Mouse (Mus musculus) neural tube, embryonic 11.5 days (tissue): ENCODE data around the gene Pdia2. TPM values are rescaled to one million over a fixed set of nuclear protein-coding genes. Genes with fewer than 3 reads are reported as not detected.

ENCODE experiments used
- polyA plus RNA-seq: library from polyadenylated mRNA; unstranded; fragments of >200 nt; fragmentation: Nextera tagmentation; extraction: Ambion mirVana; gene quantifications from 2 replicates; pipeline ENCODE4 v1.2.1, GENCODE M21; 2014

Gene Pdia2
- polyA plus RNA-seq, 1 experiment from 2014 or later = 0.27 TPM

Other genes starting within 250 kb of the Pdia2 start
- not detected in 2 replicates for gene A930017K11Rik, start 246.5 kb downstream of the Pdia2 start, polyA plus RNA-seq
- gene Capn15, start 213.3 kb downstream of the Pdia2 start, polyA plus RNA-seq = 21.0 and 23.3 TPM in 2 replicates
- 24.4 and 24.8 TPM in 2 replicates for gene Rab11fip3, start 129.5 kb downstream of the Pdia2 start, polyA plus RNA-seq
- gene Decr2, start 108.8 kb downstream of the Pdia2 start, polyA plus RNA-seq = 16.5 and 22.9 TPM in 2 replicates
- gene Nme4, start 103.5 kb downstream of the Pdia2 start, polyA plus RNA-seq = 66.9 and 68.2 TPM in 2 replicates
- gene Tmem8, start 85.8 kb downstream of the Pdia2 start, polyA plus RNA-seq = 1.1 and 1.3 TPM in 2 replicates
- gene Mrpl28, start 75.6 kb downstream of the Pdia2 start, polyA plus RNA-seq = 240 and 252 TPM in 2 replicates
- 19.3 and 20.9 TPM in 2 replicates for gene Axin1, start 60.4 kb downstream of the Pdia2 start, polyA plus RNA-seq
- 0.53 and 0.77 TPM in 2 replicates for gene Rgs11, start 3.9 kb upstream of the Pdia2 start, polyA plus RNA-seq
- 14.5 and 16.2 TPM in 2 replicates for gene Arhgdig, start 8.7 kb upstream of the Pdia2 start, polyA plus RNA-seq
- gene Fam234a, start 45.2 kb upstream of the Pdia2 start, polyA plus RNA-seq = 22.2 and 22.7 TPM in 2 replicates
- gene Luc7l, start 53.8 kb upstream of the Pdia2 start, polyA plus RNA-seq = 125 and 128 TPM in 2 replicates
- 0.27 and 0.32 TPM in 2 replicates for gene Neurl1b, start 215.7 kb upstream of the Pdia2 start, polyA plus RNA-seq